20 mouse cellular contexts compared by ENCODE assay signal in genomic region chr4:133114762-133115161, GRCm38 (mm10).
"Had no signal": no experiment of that assay in that cellular context is flagged by ENCODE, and none has a peak within 500 bp of the region (broad histone marks: within the 10 kb centered on the region; RNA-seq: fewer than 3 reads in every experiment).

No protein-coding gene starts in this region.

- H3K27ac ChIP-seq: kidney, postnatal 0 days; left cerebral cortex, adult 2 months; limb, embryonic 13.5 days; liver, embryonic 12.5 days; liver, embryonic 15.5 days; lung, embryonic 15.5 days; midbrain, embryonic 12.5 days; midbrain, embryonic 15.5 days; stomach, embryonic 15.5 days had no signal

- H3K36me3 ChIP-seq: limb, embryonic 13.5 days; liver, embryonic 12.5 days; liver, embryonic 15.5 days; lung, embryonic 15.5 days; midbrain, embryonic 12.5 days; midbrain, embryonic 15.5 days; neural tube, embryonic 13.5 days; stomach, embryonic 15.5 days had no signal

- ATAC-seq: intestine, postnatal 0 days; liver, embryonic 12.5 days; midbrain, embryonic 15.5 days had no signal

- H3K4me3 ChIP-seq: left cerebral cortex, adult 2 months; limb, embryonic 13.5 days; liver, embryonic 12.5 days; liver, embryonic 15.5 days; lung, embryonic 15.5 days; midbrain, embryonic 12.5 days; midbrain, embryonic 15.5 days; myocyte; neural tube, embryonic 13.5 days; stomach, embryonic 15.5 days had no signal

- H3K4me2 ChIP-seq: limb, embryonic 13.5 days; liver, embryonic 12.5 days; liver, embryonic 15.5 days; lung, embryonic 15.5 days; midbrain, embryonic 12.5 days; midbrain, embryonic 15.5 days; neural tube, embryonic 13.5 days; stomach, embryonic 15.5 days had no signal

- H3K9me3 ChIP-seq: limb, embryonic 13.5 days; liver, embryonic 12.5 days; liver, embryonic 15.5 days; lung, embryonic 15.5 days; midbrain, embryonic 12.5 days; midbrain, embryonic 15.5 days; neural tube, embryonic 13.5 days; stomach, embryonic 15.5 days had no signal

- H3K27me3 ChIP-seq: limb, embryonic 13.5 days; liver, embryonic 12.5 days; liver, embryonic 15.5 days; lung, embryonic 15.5 days; midbrain, embryonic 12.5 days; midbrain, embryonic 15.5 days; neural tube, embryonic 13.5 days; stomach, embryonic 15.5 days had no signal

- DNase-seq: kidney, adult 2 months; layer of hippocampus, postnatal 36 days; liver; lung, adult 18-20 months; lung, postnatal 10 days; lung, postnatal 36 days; retina, postnatal 1 day; right cerebral cortex, postnatal 4 days had no signal

- H3K9ac ChIP-seq: limb, embryonic 13.5 days; liver, embryonic 12.5 days; liver, embryonic 15.5 days; lung, embryonic 15.5 days; midbrain, embryonic 12.5 days; midbrain, embryonic 15.5 days; neural tube, embryonic 13.5 days; stomach, embryonic 15.5 days had no signal
